Mouse (Mus musculus): ENCODE results near the gene Tmem186.

DNA sequence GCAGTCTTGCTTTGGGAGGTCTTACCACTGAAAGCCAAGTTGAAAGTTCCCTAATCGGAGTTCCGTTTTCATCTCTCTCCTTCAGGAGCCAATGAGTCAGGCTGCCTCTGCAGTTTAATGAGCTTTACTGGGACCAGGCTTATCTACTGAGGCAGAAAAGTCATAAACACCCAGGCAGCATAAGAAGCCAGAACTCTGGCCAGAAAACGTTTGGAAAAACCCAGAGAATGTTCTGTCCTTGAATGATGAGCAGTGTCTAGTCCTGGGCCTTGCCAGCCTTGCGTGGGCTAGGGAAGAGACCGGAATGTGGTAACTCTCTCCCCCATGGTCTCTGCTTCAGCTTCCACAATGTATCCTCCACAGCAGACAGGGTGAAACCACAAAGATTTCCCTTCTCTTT is 52.5 kb downstream of the Tmem186 start:
- no peak for TF ChIP-seq CTCF (IDR thresholded peaks at IDR 0.05; ENCODE audit: low read depth)
- TF ChIP-seq EP300 (optimal IDR thresholded peaks at IDR 0.05) = no peak
